Mouse (Mus musculus): ENCODE measurements at regions not wholly inside any gene's neighbourhood (a gene's known extent, or its start where the extent isn't known, plus 50 kb on each side); places are given as distances from the start of the nearest gene placed in this dataset.
A peak's percentile ranks its signal among the peaks of the same experiment; 100 is the strongest.

- peak; percentile 12 for DNase-seq (ENCODE audit: low read depth, low spot score)
- H3K36me3 ChIP-seq (ENCODE audit: control insufficient read depth, insufficient read depth, low read length, poor library complexity, severe bottlenecking) = no peaks in the 10 kb centered on the region
- H3K27ac ChIP-seq (ENCODE audit: insufficient read depth, low read depth, low read length, poor library complexity, severe bottlenecking) = no peak overlapping the region
- H3K9me3 ChIP-seq (ENCODE audit: control insufficient read depth, insufficient read depth, low read depth, low read length) = no peaks in the 10 kb centered on the region
- in situ Hi-C loops (cut with MboI; ENCODE audit: low sequenced_read_pairs in 2 of 2, unreplicated experiment in 2 of 2) = no loop called here
- TF ChIP-seq MAFK (IDR thresholded peaks at IDR 0.05; ENCODE audit: insufficient read depth, low read depth, low read length) (no peak), CHD2 (IDR thresholded peaks at IDR 0.05; ENCODE audit: low read depth, low read length) (no peak), ZC3H11A (IDR thresholded peaks at IDR 0.05; ENCODE audit: borderline replicate concordance, low read depth, low read length) (no peak), HCFC1 (IDR thresholded peaks at IDR 0.05; ENCODE audit: borderline replicate concordance, insufficient read depth, low read length) (no peak), ZNF384 (IDR thresholded peaks at IDR 0.05; ENCODE audit: low read depth, low read length) (no peak)
- H3K4me3 ChIP-seq (ENCODE audit: insufficient read depth in 1 of 2, low read depth in 1 of 2, low read length in 2 of 2, poor library complexity in 1 of 2, severe bottlenecking in 1 of 2) = no peak overlapping the region
- H3K9ac ChIP-seq (ENCODE audit: insufficient read depth, low read depth, low read length, poor library complexity, severe bottlenecking) = no peak overlapping the region
- H3K4me1 ChIP-seq (ENCODE audit: control insufficient read depth in 2 of 2, insufficient read depth in 2 of 2, low read length in 2 of 2, poor library complexity in 1 of 2) = no peaks in the 10 kb centered on the region
Observed at GRCm38 (mm10) chr8:73767233-73767632, 413.9 kb upstream of the Large1 start.

- in situ Hi-C loops (cut with MboI; ENCODE audit: low sequenced_read_pairs in 2 of 2, unreplicated experiment in 2 of 2) = no loop called here
- TF ChIP-seq CHD2 (IDR thresholded peaks at IDR 0.05; ENCODE audit: low read depth, low read length) = no peak
- TF ChIP-seq ZC3H11A (IDR thresholded peaks at IDR 0.05; ENCODE audit: borderline replicate concordance, low read depth, low read length) = no peak
- TF ChIP-seq HCFC1 (IDR thresholded peaks at IDR 0.05; ENCODE audit: borderline replicate concordance, insufficient read depth, low read length) = no peak
- no peak for TF ChIP-seq MAFK (IDR thresholded peaks at IDR 0.05; ENCODE audit: insufficient read depth, low read depth, low read length)
- no peak for TF ChIP-seq ZNF384 (IDR thresholded peaks at IDR 0.05; ENCODE audit: low read depth, low read length)
- Histone ChIP-seq H3K4me1 (ENCODE audit: control insufficient read depth in 2 of 2, insufficient read depth in 2 of 2, low read length in 2 of 2, poor library complexity in 1 of 2) (no peaks in the 10 kb centered on the region), H3K4me3 (ENCODE audit: insufficient read depth in 1 of 2, low read depth in 1 of 2, low read length in 2 of 2, poor library complexity in 1 of 2, severe bottlenecking in 1 of 2) (no peak overlapping the region), H3K27ac (ENCODE audit: insufficient read depth, low read depth, low read length, poor library complexity, severe bottlenecking) (0 out of 2 replicates have a peak overlapping the region, but pooled peaks have one; percentile 6), H3K9ac (ENCODE audit: insufficient read depth, low read depth, low read length, poor library complexity, severe bottlenecking) (no peak overlapping the region), H3K36me3 (ENCODE audit: control insufficient read depth, insufficient read depth, low read length, poor library complexity, severe bottlenecking) (no peaks in the 10 kb centered on the region), H3K9me3 (ENCODE audit: control insufficient read depth, insufficient read depth, low read depth, low read length) (no peaks in the 10 kb centered on the region)
- DNase-seq (ENCODE audit: low read depth, low spot score) = no peak
Observed at GRCm38 (mm10) chr8:73758771-73759170, 405.4 kb upstream of the Large1 start.

- no peak overlapping the region for H3K27ac ChIP-seq (ENCODE audit: insufficient read depth, low read depth, low read length, poor library complexity, severe bottlenecking)
- in situ Hi-C loops (cut with MboI; ENCODE audit: low sequenced_read_pairs in 2 of 2, unreplicated experiment in 2 of 2) = no loop called here
- DNase-seq (ENCODE audit: low read depth, low spot score) = no peak
- H3K4me3 ChIP-seq (ENCODE audit: insufficient read depth in 1 of 2, low read depth in 1 of 2, low read length in 2 of 2, poor library complexity in 1 of 2, severe bottlenecking in 1 of 2) = no peak overlapping the region
- no peaks in the 10 kb centered on the region for H3K36me3 ChIP-seq (ENCODE audit: control insufficient read depth, insufficient read depth, low read length, poor library complexity, severe bottlenecking)
- TF ChIP-seq ZC3H11A (IDR thresholded peaks at IDR 0.05; ENCODE audit: borderline replicate concordance, low read depth, low read length) (no peak), HCFC1 (IDR thresholded peaks at IDR 0.05; ENCODE audit: borderline replicate concordance, insufficient read depth, low read length) (no peak), MAFK (IDR thresholded peaks at IDR 0.05; ENCODE audit: insufficient read depth, low read depth, low read length) (no peak), ZNF384 (IDR thresholded peaks at IDR 0.05; ENCODE audit: low read depth, low read length) (no peak), CHD2 (IDR thresholded peaks at IDR 0.05; ENCODE audit: low read depth, low read length) (no peak)
- no peaks in the 10 kb centered on the region for H3K4me1 ChIP-seq (ENCODE audit: control insufficient read depth in 2 of 2, insufficient read depth in 2 of 2, low read length in 2 of 2, poor library complexity in 1 of 2)
- no peak overlapping the region for H3K9ac ChIP-seq (ENCODE audit: insufficient read depth, low read depth, low read length, poor library complexity, severe bottlenecking)
- H3K9me3 ChIP-seq (ENCODE audit: control insufficient read depth, insufficient read depth, low read depth, low read length) = no peaks in the 10 kb centered on the region
Observed at GRCm38 (mm10) chr8:73750571-73750970, 397.2 kb upstream of the Large1 start.

GRCm38 (mm10) chr8:73706857-73707256 lies 353.5 kb upstream of the Large1 start:
- no peaks in the 10 kb centered on the region for H3K36me3 ChIP-seq (ENCODE audit: control insufficient read depth, insufficient read depth, low read length, poor library complexity, severe bottlenecking)
- no peak overlapping the region for H3K4me3 ChIP-seq (ENCODE audit: insufficient read depth in 1 of 2, low read depth in 1 of 2, low read length in 2 of 2, poor library complexity in 1 of 2, severe bottlenecking in 1 of 2)
- in situ Hi-C loops (cut with MboI; ENCODE audit: low sequenced_read_pairs in 2 of 2, unreplicated experiment in 2 of 2) = no loop called here
- H3K27ac ChIP-seq (ENCODE audit: insufficient read depth, low read depth, low read length, poor library complexity, severe bottlenecking) = no peak overlapping the region
- no peak for DNase-seq (ENCODE audit: low read depth, low spot score)
- H3K9ac ChIP-seq (ENCODE audit: insufficient read depth, low read depth, low read length, poor library complexity, severe bottlenecking) = no peak overlapping the region
- no peaks in the 10 kb centered on the region for H3K9me3 ChIP-seq (ENCODE audit: control insufficient read depth, insufficient read depth, low read depth, low read length)
- no peaks in the 10 kb centered on the region for H3K4me1 ChIP-seq (ENCODE audit: control insufficient read depth in 2 of 2, insufficient read depth in 2 of 2, low read length in 2 of 2, poor library complexity in 1 of 2)
- TF ChIP-seq MAFK (IDR thresholded peaks at IDR 0.05; ENCODE audit: insufficient read depth, low read depth, low read length) (no peak), ZNF384 (IDR thresholded peaks at IDR 0.05; ENCODE audit: low read depth, low read length) (no peak), ZC3H11A (IDR thresholded peaks at IDR 0.05; ENCODE audit: borderline replicate concordance, low read depth, low read length) (no peak), HCFC1 (IDR thresholded peaks at IDR 0.05; ENCODE audit: borderline replicate concordance, insufficient read depth, low read length) (no peak), CHD2 (IDR thresholded peaks at IDR 0.05; ENCODE audit: low read depth, low read length) (no peak)

Data from ES-E14 (cell line).